Mouse (Mus musculus): ENCODE measurements around the gene Ubc.

The Ubc gene

DNA sequence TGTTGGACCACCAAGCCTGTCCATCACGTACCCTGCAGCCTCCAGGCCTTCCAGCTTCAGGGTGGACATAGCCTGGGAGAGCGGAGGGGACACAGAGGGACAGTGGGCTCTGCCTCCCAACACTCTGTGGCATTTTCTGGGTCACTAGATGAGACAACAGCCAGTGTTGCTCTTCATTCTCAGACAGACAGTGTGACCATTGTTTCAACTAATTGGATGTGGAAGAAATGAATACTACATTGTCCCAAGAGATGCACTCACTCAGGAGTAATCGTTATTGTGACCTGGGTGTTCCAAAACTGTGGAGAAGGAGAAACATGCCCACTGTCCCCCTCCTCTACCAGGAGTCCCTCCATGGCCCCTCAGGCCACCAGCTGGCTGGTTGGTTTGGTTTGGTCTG is 40.6 kb downstream of the Ubc start:
- DNase-seq (ENCODE audit: extremely low spot score) = no peak

- DNase-seq (ENCODE audit: extremely low spot score) = peak; percentile 45
Measured at GRCm38 (mm10) chr5:125348487-125348886, 41.5 kb downstream of the Ubc start.

- DNase-seq (ENCODE audit: extremely low spot score) = no peak
Measured at GRCm38 (mm10) chr5:125348067-125348466, 41.9 kb downstream of the Ubc start.

DNA sequence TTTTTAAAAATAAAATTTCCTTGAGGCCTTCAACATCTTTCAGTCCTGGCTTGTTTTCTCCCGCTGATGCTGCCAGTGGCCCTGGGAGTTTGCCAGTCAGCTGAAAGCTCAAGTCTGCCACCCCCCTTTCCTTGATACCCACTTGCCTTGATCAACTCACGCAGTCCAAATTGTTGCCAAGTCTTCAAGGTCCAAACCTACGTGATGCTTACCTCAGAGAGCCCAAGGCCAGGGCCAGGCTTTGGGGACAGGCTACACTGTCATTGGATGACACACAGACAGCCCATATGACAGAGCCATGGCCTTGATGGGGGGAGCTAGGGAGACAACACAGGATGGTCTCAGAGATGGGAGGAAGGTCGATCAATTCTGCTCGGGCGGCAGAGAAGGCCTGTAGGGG is 45.7 kb downstream of the Ubc start:
- DNase-seq (ENCODE audit: extremely low spot score) = no peak

- no peak for DNase-seq (ENCODE audit: extremely low spot score)
Measured at GRCm38 (mm10) chr5:125341459-125342090, 48.4 kb downstream of the Ubc start.

DNA sequence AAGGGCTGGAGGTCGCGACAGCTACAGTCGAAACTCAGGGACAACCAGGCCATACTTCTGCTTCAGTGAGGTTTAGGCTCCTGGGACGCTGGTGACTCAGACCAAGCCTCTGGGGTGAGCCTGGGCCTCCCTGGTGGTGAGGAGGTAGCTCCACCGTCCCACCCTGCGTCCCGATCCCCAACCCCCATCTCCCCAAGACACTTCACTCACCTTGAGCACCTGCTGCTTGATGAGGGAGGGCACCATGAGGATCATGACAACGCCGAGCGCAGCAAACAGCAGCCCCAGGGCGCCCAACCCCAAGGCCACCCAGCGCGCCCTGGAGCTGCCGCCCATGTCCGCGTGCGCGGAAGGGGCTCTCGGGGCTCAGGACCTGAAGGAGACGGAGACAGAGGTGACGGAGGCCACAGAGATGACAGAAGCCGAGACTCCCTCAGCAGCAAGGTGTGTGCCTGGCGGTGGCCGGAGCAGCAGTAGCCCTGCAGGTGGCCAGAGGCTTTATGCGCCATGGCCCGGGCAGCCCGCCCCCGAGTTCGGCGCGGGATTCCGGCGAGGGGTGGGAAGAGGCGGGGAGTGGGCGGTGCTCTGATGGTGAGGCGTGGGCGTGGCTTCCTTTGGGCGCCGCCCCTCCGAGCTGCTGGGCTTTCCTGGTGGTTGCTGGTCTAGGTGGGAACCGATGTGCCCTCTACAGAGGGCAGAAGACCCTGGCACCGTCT is 49.3 kb downstream of the Ubc start, which contains the start of gene Scarb1:
Scarb1 (minus strand) TSS at position 548 of the 716 bp plus-strand sequence.
- peak; percentile 90 for DNase-seq (ENCODE audit: extremely low spot score)

GRCm38 (mm10) chr5:125339851-125340531 is 50.0 kb downstream of the Ubc start:
- peak; percentile 38 for DNase-seq (ENCODE audit: extremely low spot score)

DNA sequence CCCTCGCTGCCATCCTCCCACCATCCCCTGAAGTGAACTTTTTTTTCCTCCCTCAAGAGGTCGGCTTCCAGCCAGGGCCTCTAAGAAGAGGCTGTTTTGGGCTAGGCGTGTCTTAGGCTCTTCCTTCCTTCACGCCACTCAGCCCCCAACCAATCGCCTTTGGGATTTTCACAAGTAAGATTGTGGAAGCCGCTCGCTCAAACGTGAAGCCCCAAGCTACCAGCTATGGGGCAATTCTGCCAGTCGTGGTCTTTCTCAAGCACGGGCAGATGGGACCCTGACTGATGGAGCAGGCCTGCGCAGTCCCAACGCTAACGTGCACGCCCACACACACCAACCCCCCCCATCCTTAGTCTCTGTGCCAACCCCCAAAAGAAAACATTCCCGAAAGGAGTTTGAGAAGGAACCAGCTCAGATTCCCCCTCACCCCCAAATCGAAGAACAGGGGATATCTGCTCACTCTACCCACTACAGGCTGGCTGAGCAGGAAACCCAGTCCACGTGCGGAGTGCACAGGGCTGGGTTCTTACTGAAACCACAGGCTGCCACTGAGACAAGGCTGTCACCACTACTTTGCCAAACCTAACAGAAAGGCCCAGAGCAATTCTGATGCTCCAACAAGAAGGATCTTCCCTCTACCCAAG is 50.8 kb downstream of the Ubc start:
- DNase-seq (ENCODE audit: extremely low spot score) = peak; percentile 61

GRCm38 (mm10) chr5:125337526-125337925 is 52.5 kb downstream of the Ubc start:
- DNase-seq (ENCODE audit: extremely low spot score) = no peak

DNA sequence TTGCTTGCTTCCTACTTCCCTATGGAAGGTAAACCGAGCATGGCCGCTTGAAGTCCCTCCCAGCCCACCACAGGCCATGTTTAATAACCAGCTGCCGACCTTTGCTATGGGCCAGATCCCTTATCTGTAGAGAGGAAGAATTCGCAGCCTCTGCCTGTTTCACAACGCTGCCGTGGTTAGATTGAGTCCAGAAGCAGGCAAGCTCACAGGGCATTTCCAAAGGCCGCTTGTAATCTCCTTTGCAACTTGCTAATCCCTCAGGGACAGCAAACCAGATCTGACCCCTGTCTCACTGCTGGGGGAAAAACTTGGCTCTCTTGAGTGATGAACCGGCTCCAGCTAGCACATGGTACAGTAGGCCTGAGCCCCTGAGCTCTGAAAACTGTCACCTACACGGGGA is 53.0 kb downstream of the Ubc start:
- DNase-seq (ENCODE audit: extremely low spot score) = no peak
